Mouse (Mus musculus) intestine, postnatal 0 days (tissue): Measurements from ENCODE around the gene Akap7. TPM values are rescaled to one million over a fixed set of nuclear protein-coding genes. Genes with fewer than 3 reads are reported as not detected.

Experiments
- ATAC-seq: fragments of 200-750 bp; cut with Nextera tagmentation; 2 replicates; pipeline ENCODE4 v1.8.0; 2017; ENCODE audit warnings: mild to moderate bottlenecking, moderate TSS enrichment, moderate library complexity
- H3K27ac ChIP-seq: fragments of 300-500 bp; sonication (generic); 2 replicates; pipeline ENCODE4 v1.5.1; 2014; ENCODE audit warnings: mild to moderate bottlenecking, low read depth, low read length, moderate library complexity
- H3K27me3 ChIP-seq: fragments of 300-500 bp; sonication (generic); replicated peaks from 2 replicates; pipeline ENCODE4 v1.6.1; 2014; ENCODE audit warnings: low read length, mixed read lengths; ENCODE audit not compliant: control insufficient read depth, insufficient read depth
- H3K36me3 ChIP-seq: fragments of 300-500 bp; sonication (generic); 2 replicates; pipeline ENCODE4 v1.6.1; 2014; ENCODE audit warnings: mild to moderate bottlenecking, moderate library complexity; ENCODE audit not compliant: control insufficient read depth, insufficient read depth
- H3K4me1 ChIP-seq: fragments of 300-500 bp; sonication (generic); replicated peaks from 2 replicates; pipeline ENCODE4 v1.6.1; 2014; ENCODE audit warnings: antibody characterized with exemption, low read length, mixed read lengths; ENCODE audit not compliant: control insufficient read depth, insufficient read depth
- H3K4me2 ChIP-seq: fragments of 300-500 bp; sonication (generic); replicated peaks from 2 replicates; pipeline ENCODE4 v1.6.1; 2014; ENCODE audit warnings: low read depth, mild to moderate bottlenecking, moderate library complexity
- H3K4me3 ChIP-seq: fragments of 300-500 bp; sonication (generic); 2 replicates; pipeline ENCODE4 v1.5.1; 2014; ENCODE audit warnings: low read depth, low read length
- H3K9ac ChIP-seq: fragments of 300-500 bp; sonication (generic); 2 replicates; pipeline ENCODE4 v1.6.1; 2014; ENCODE audit warnings: mild to moderate bottlenecking, low read depth, low read length
- H3K9me3 ChIP-seq: fragments of 300-500 bp; sonication (generic); 2 replicates; pipeline ENCODE4 v1.6.1; 2016; ENCODE audit warnings: mixed run types; ENCODE audit not compliant: control insufficient read depth
- CTCF ChIP-seq: sonication (generic); IDR thresholded peaks from 2 replicates; pipeline ENCODE4 v1.5.1; 2016; ENCODE audit warnings: low read depth, mild to moderate bottlenecking, control low read depth, antibody characterized with exemption, moderate library complexity
- WGBS: fragments of 180-500 bp; shearing (Covaris S2); extraction: QIAGEN DNeasy Blood & Tissue Kit; methylation state at CpG from one replicate; pipeline ENCODE4 v1.1.7; 2014; 5-methylcytosine and 5-hydroxymethylcytosine counted together
- polyA plus RNA-seq: library from polyadenylated mRNA; unstranded; fragments of >200 nt; fragmentation: Nextera tagmentation; extraction: Ambion mirVana; gene quantifications from 2 replicates; pipeline ENCODE4 v1.2.1, GENCODE M21; 2015

The Akap7 gene
- polyA plus RNA-seq, 1 experiment from 2014 or later = 42.3 TPM

DNA sequence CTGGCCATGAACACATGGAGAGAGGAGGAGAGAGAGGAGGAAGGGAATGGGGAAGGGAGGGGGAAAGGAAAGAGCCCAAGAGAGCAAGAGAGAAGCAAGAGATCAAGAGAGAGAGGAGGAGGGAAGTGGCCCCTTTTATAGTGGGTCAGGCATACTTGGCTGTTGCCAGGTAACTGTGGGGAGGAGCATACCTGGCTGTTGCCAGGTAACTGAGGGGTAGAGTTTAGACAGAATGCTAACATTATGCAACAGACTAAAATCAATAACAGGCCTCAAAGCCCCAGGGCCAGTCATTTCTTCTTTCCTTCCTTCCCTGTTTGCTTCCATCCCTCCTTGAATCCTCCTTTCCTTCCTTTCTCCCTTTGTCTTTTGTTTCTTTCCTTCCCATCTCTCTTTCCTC lies 10.0 kb upstream of the Akap7 start:
- Histone ChIP-seq H3K27ac (no peak overlapping the region), H3K4me3 (no peak overlapping the region), H3K27me3 (no peaks in the 10 kb centered on the region), H3K4me1 (no peaks in the 10 kb centered on the region), H3K4me2 (no peak overlapping the region), H3K36me3 (no peaks in the 10 kb centered on the region), H3K9ac (no peak overlapping the region), H3K9me3 (no peaks in the 10 kb centered on the region)
- ATAC-seq = no peak; the same call in 1 of the 2 replicates
- no peak for TF ChIP-seq CTCF

DNA sequence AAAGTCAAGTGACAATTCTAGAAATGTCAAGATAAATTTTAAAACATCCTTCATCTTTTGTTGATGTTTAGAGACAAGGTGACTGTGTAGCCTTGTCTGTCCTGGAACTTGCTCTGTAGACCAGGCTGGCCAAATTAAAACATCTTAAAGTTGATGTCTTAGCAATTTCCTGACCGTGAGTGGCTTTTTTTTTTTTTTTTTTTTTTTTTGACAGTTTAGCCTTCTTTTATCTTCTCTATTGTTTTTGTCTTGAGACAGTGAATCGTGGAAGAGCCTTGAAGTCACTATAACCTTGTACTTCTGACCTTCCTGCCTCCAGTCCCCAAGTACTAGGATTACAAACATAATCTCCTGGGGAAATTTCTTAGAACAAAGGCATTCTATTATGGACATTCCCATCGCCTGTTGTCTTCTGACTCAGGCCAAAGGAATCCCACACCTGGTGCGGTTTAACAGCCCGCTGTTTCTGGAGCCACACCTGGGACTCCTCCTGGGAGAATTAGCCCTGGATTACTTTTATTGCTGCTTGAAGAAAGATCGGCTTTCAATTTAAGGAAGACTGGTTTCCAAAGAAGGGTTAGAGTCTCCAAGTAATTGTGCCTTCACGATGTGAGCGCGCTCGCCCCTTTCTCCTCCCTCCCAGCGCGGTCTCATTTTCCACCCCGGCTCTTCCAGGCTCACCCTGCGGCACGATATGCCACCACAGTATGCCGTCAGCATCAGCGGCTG lies 6.3 kb upstream of the Akap7 start:
- no peak overlapping the region for H3K9ac ChIP-seq
- ATAC-seq = peak; percentile 81

DNA sequence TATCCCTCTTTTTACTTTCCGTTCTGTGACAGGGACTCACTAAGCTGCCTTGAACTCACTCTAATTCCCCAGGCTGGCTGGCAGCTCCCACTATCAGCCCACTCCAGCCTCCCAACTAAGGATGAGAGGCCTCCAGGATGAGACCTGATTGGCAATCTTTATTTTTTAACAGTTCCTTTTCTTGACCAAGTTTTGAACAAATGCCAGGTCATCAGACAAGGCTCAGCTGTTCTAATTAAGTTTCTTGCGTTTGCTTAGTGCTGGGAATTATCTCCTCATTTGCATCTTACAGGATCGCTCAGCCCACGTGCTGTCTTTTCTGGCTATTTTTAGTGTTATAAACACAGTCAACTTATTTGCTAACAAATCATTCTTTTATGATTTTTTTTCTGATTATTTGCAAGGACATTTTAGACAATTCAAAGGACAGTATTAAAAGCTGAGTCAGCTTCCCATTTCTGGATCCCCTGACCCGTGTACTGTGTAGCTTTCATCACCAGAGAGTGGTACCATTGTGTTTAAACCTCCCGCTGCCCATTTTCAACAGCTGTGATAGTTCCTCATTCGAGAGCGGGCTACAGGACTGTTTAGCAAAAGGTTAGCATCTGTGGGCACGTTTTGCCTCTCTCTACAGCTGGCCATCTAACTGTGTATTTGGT lies 4.0 kb upstream of the Akap7 start:
- no peaks in the 10 kb centered on the region for H3K36me3 ChIP-seq
- H3K4me2 ChIP-seq = no peak overlapping the region
- TF ChIP-seq CTCF = no peak
- WGBS = 62% methylated on average over 9 of the region's 9 CpGs
- no peaks in the 10 kb centered on the region for H3K27me3 ChIP-seq
- no peak overlapping the region for H3K4me3 ChIP-seq
- no peaks in the 10 kb centered on the region for H3K9me3 ChIP-seq
- H3K4me1 ChIP-seq = no peaks in the 10 kb centered on the region
- H3K27ac ChIP-seq = no peak overlapping the region
- ATAC-seq = no peak
- H3K9ac ChIP-seq = no peak overlapping the region

More for the DNA sequence above, 6.3 kb upstream of the Akap7 start:
- H3K27ac ChIP-seq = no peak overlapping the region
- WGBS = 11% methylated on average over 17 of the region's 17 CpGs
- no peaks in the 10 kb centered on the region for H3K4me1 ChIP-seq
- H3K9me3 ChIP-seq = no peaks in the 10 kb centered on the region
- peak overlapping the region; percentile 48 for H3K4me2 ChIP-seq
- TF ChIP-seq CTCF = no peak
- no peaks in the 10 kb centered on the region for H3K27me3 ChIP-seq
- H3K4me3 ChIP-seq = no peak overlapping the region
- H3K36me3 ChIP-seq = no peaks in the 10 kb centered on the region

DNA sequence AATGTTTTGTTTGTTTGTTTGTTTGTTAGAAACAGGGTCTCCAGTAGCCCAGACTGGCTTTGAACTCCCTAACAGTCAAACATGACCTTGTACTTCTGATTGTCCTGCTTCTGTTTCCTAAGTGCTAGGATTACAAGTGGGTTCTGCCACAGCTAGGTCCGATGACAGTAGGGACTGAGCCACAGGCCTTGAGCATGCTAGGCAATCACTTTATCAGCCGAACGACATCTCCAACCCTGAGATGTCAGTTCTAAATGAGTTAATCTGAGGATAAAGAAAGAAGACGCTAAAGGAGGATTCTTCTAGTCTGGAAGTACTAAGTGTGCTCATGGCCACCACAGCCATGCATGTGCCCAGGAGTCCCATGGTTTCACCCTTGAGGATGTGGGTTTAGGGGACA lies 3.1 kb upstream of the Akap7 start:
- no peak for TF ChIP-seq CTCF
- ATAC-seq = no peak
- Histone ChIP-seq H3K36me3 (no peaks in the 10 kb centered on the region), H3K4me3 (no peak overlapping the region), H3K9me3 (no peaks in the 10 kb centered on the region), H3K4me1 (no peaks in the 10 kb centered on the region), H3K9ac (no peak overlapping the region), H3K4me2 (no peak overlapping the region), H3K27ac (no peak overlapping the region), H3K27me3 (no peaks in the 10 kb centered on the region)
- 83% methylated on average over 4 of the region's 4 CpGs for WGBS

DNA sequence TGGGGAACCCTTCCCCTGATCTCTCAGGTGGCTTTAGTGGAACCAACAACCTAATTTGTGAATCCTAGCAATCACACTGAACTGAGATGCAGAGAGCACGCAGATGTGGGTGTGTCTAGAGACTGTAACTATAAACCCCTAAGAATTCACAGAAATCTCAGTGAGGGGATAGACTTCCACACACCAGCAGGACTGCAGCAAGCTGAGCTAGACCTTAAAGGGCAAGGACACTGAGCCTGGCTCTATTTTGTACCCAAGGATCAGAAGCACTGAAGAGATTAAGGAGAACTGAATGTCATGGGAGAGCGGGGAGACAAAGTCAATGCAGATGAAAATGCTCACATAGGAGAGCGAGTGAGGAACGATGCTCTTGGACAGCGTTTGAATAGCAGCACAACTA lies 2.3 kb upstream of the Akap7 start:
- Histone ChIP-seq H3K4me2 (no peak overlapping the region), H3K9ac (no peak overlapping the region), H3K9me3 (no peaks in the 10 kb centered on the region), H3K27ac (no peak overlapping the region), H3K36me3 (no peaks in the 10 kb centered on the region), H3K4me3 (no peak overlapping the region), H3K27me3 (no peaks in the 10 kb centered on the region), H3K4me1 (no peaks in the 10 kb centered on the region)
- WGBS = 85% methylated on average over 5 of the region's 5 CpGs
- no peak for ATAC-seq
- no peak for TF ChIP-seq CTCF

DNA sequence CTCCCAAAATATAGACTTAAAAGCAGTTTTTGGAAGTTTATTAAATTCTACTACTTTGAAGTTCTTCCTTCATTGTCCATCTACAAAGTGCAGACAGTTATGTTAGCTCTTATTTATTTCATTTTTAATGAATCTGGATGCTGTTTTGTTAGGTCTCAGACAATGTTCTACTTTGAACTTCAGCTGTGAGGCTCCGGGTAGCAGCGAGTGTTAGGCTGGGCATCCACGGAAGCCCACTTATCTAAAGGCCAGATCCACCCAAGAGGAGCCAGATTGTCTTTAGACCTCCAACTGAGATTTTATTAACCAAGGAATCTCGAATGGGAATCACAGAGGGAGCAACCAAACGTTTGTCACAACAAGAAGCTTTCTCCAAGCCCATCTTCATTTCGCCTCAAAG lies 2.5 kb downstream of the Akap7 start:
- no peak for ATAC-seq
- Histone ChIP-seq H3K9ac (no peak overlapping the region), H3K36me3 (no peaks in the 10 kb centered on the region), H3K4me2 (no peak overlapping the region), H3K27me3 (no peaks in the 10 kb centered on the region), H3K4me1 (no peaks in the 10 kb centered on the region), H3K4me3 (no peak overlapping the region), H3K27ac (no peak overlapping the region), H3K9me3 (no peaks in the 10 kb centered on the region)
- no peak for TF ChIP-seq CTCF
- 77% methylated on average over 6 of the region's 6 CpGs for WGBS
